Mouse (Mus musculus): Measurements from ENCODE around the gene Calu. TPM values are rescaled to one million over a fixed set of nuclear protein-coding genes. Genes with fewer than 3 reads are reported as not detected.

Gene Calu
- total and polyA plus RNA-seq, 3 experiments, result 79.4 to 419 (median 98.0) TPM

- TF ChIP-seq POLR2AphosphoS2 (IDR thresholded peaks at IDR 0.05; ENCODE audit: low read length) (no peak), ETS1 (IDR thresholded peaks at IDR 0.05; ENCODE audit: low read depth, low read length) (no peak), GATA1 (IDR thresholded peaks at IDR 0.05; ENCODE audit: low read depth, low read length) (no peak), NELFE (IDR thresholded peaks at IDR 0.05; ENCODE audit: low read depth, low read length) (no peak), POLR2A (IDR thresholded peaks at IDR 0.05; ENCODE audit: control insufficient read depth in 1 of 2, insufficient read depth in 1 of 2, low read depth in 1 of 2, low read length in 2 of 2, poor library complexity in 1 of 2) (no peak), CHD2 (IDR thresholded peaks at IDR 0.05; ENCODE audit: low read length) (no peak), MAX (IDR thresholded peaks at IDR 0.05; ENCODE audit: low read length) (no peak), TCF12 (IDR thresholded peaks at IDR 0.05; ENCODE audit: low read depth, low read length) (no peak), CHD1 (IDR thresholded peaks at IDR 0.05; ENCODE audit: low read depth, low read length) (no peak), POLR2AphosphoS5 (IDR thresholded peaks at IDR 0.05; ENCODE audit: borderline replicate concordance, low read depth, low read length) (no peak), MXI1 (IDR thresholded peaks at IDR 0.05; ENCODE audit: low read depth, low read length) (no peak), KAT2A (conservative IDR thresholded peaks at IDR 0.05; ENCODE audit: low read depth, low read length) (no peak), USF1 (IDR thresholded peaks at IDR 0.05; ENCODE audit: low read depth, low read length) (no peak), MYC (IDR thresholded peaks at IDR 0.05; ENCODE audit: low read depth, low read length) (no peak), HCFC1 (IDR thresholded peaks at IDR 0.05; ENCODE audit: low read depth, low read length) (no peak), ZMIZ1 (IDR thresholded peaks at IDR 0.05; ENCODE audit: low read depth, low read length) (no peak), USF2 (IDR thresholded peaks at IDR 0.05; ENCODE audit: borderline replicate concordance in 1 of 2, insufficient read depth in 1 of 2, low read depth in 1 of 2, low read length in 2 of 2) (no peak), MEF2A (IDR thresholded peaks at IDR 0.05; ENCODE audit: extremely low read depth, insufficient replicate concordance, low read depth, low read length, poor library complexity, severe bottlenecking) (no peak)
- no peak overlapping the region for H3K9ac ChIP-seq (ENCODE audit: control insufficient read depth, low read depth, low read length, poor library complexity, severe bottlenecking)
- H3K79me2 ChIP-seq (ENCODE audit: control insufficient read depth, insufficient read depth, low read length, poor library complexity), result no peaks in the 10 kb centered on the region
- peaks cover 0 to 3% of the 10 kb centered on the region in 2 experiments; a peak in 1 of 4 replicates for H3K27me3 ChIP-seq (ENCODE audit: control insufficient read depth in 1 of 2, insufficient read depth in 2 of 2, low read length in 2 of 2)
- no peak overlapping the region for H3K4me3 ChIP-seq (ENCODE audit: control insufficient read depth in 1 of 2, insufficient read depth in 1 of 2, low read depth in 2 of 2, low read length in 2 of 2)
- no peaks in the 10 kb centered on the region for H3K4me1 ChIP-seq (ENCODE audit: control insufficient read depth in 1 of 2, insufficient read depth in 2 of 2, low read length in 2 of 2)
- DNase-seq (ENCODE audit: low read depth, low spot score), result no peak
- H3K9me3 ChIP-seq (replicated peaks; ENCODE audit: insufficient read depth, low read length), result no peaks in the 10 kb centered on the region
- no peak overlapping the region for H3K27ac ChIP-seq (ENCODE audit: control insufficient read depth, low read depth, low read length)
- H3K36me3 ChIP-seq (ENCODE audit: control insufficient read depth in 1 of 2, insufficient read depth in 2 of 2, low read length in 2 of 2), result no peaks in the 10 kb centered on the region
Observed at GRCm38 (mm10) chr6:29308846-29309605, 38.8 kb upstream of the Calu start.

GRCm38 (mm10) chr6:29313690-29314202 lies 34.1 kb upstream of the Calu start:
- Histone ChIP-seq H3K9ac (ENCODE audit: control insufficient read depth, low read depth, low read length, poor library complexity, severe bottlenecking) (no peak overlapping the region), H3K27me3 (ENCODE audit: control insufficient read depth in 1 of 2, insufficient read depth in 2 of 2, low read length in 2 of 2) (peaks cover 3 to 5% of the 10 kb centered on the region in 2 experiments), H3K9me3 (replicated peaks; ENCODE audit: insufficient read depth, low read length) (no peaks in the 10 kb centered on the region), H3K4me1 (ENCODE audit: control insufficient read depth in 1 of 2, insufficient read depth in 2 of 2, low read length in 2 of 2) (no peaks in the 10 kb centered on the region), H3K36me3 (ENCODE audit: control insufficient read depth in 1 of 2, insufficient read depth in 2 of 2, low read length in 2 of 2) (no peaks in the 10 kb centered on the region), H3K4me3 (ENCODE audit: control insufficient read depth in 1 of 2, insufficient read depth in 1 of 2, low read depth in 2 of 2, low read length in 2 of 2) (no peak overlapping the region), H3K27ac (ENCODE audit: control insufficient read depth, low read depth, low read length) (no peak overlapping the region), H3K79me2 (ENCODE audit: control insufficient read depth, insufficient read depth, low read length, poor library complexity) (no peaks in the 10 kb centered on the region)
- DNase-seq (ENCODE audit: low read depth, low spot score), result no peak
- TF ChIP-seq USF1 (IDR thresholded peaks at IDR 0.05; ENCODE audit: low read depth, low read length) (no peak), KAT2A (conservative IDR thresholded peaks at IDR 0.05; ENCODE audit: low read depth, low read length) (no peak), GABPA (IDR thresholded peaks at IDR 0.05; ENCODE audit: low read depth, low read length) (no peak), RCOR1 (IDR thresholded peaks at IDR 0.05; ENCODE audit: low read depth, low read length) (no peak), HCFC1 (IDR thresholded peaks at IDR 0.05; ENCODE audit: low read depth, low read length) (no peak), ETS1 (IDR thresholded peaks at IDR 0.05; ENCODE audit: low read depth, low read length) (no peak), BHLHE40 (IDR thresholded peaks at IDR 0.05; ENCODE audit: borderline replicate concordance, low read depth, low read length) (no peak), ELF1 (IDR thresholded peaks at IDR 0.05; ENCODE audit: low read depth, low read length) (no peak), ZKSCAN1 (IDR thresholded peaks at IDR 0.05; ENCODE audit: low read depth, low read length) (no peak)

All from MEL (cell line).